Mouse (Mus musculus) erythroblast, embryonic 14.5 days (primary cell): ENCODE measurements around the gene Fbxl14.

Source experiments
- GATA1 ChIP-seq: IDR thresholded peaks from 2 replicates; pipeline ENCODE4 v1.6.1; 2012; ENCODE audit warnings: low read length, inconsistent platforms, mixed read lengths
- TAL1 ChIP-seq: IDR thresholded peaks from 3 replicates; pipeline ENCODE4 v1.6.1; 2012; ENCODE audit warnings: low read length, inconsistent platforms, mixed read lengths

DNA sequence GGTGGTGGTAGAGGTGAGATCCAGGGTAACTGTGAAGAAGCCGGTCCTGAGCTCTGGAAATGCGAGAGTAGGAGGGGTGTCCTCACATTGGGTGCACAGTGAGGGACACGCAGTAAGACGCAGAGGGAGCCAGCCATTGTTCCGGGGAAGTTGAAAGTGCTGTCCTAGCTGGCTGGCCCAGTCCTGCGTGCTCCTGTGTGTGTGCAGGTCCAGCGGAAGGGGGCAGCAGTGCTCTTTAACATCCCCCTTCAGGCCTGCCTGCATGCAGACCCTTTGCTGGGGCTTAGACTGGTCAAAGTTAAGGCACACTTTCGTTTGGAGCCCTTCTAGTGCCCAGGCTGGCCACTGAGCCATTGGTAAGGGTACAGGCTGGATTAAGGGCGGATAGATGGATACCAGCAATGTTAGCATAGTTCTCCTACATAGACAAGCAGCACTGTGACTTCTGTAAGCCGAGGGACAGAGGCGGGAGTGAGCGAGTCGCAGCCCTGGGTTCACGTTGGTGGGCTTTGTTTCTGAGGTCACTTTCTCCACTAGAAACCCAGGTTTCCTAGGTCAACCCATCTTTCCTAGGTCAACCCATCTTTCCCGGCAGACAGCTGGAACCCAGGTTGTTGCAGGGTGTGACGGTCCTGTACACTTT, 3.6 kb downstream of the Fbxl14 start:
- no peak for TF ChIP-seq GATA1
- no peak for TF ChIP-seq TAL1
